Mouse (Mus musculus) hematopoietic multipotent progenitor cell, adult 10-12 weeks (in vitro differentiated cells): ENCODE data around the gene Def8. TPM values are rescaled to one million over a fixed set of nuclear protein-coding genes. Genes with fewer than 3 reads are reported as not detected.

Experiments used
- polyA plus RNA-seq: library from polyadenylated mRNA; stranded (reverse); fragments of >175 nt; gene quantifications from 2 replicates; pipeline ENCODE4 v1.2.3, GENCODE M21; 2012; ENCODE audit warnings: low replicate concordance

Gene Def8
- 1.7 and 8.4 TPM in 2 replicates for polyA plus RNA-seq

GRCm38 (mm10) chr8:123423441-123423840 lies at the start of gene Def8:
Gene Def8, plus strand, starts transcription at chr8:123423527.

GRCm38 (mm10) chr8:123406786-123407185 lies 16.5 kb upstream of the Def8 start, which contains the start of gene Mc1r:
Gene Mc1r, plus strand, starts transcription at chr8:123407107.

GRCm38 (mm10) chr8:123411246-123411645 lies 12.1 kb upstream of the Def8 start, which contains the start of gene Tubb3:
Gene Tubb3, plus strand, starts transcription at chr8:123411424.

GRCm38 (mm10) chr8:123477737-123478258 lies 54.5 kb downstream of the Def8 start, which contains the start of gene Afg3l1:
Gene Afg3l1, plus strand, starts transcription at chr8:123477903.

Other genes with a start within 250 kb of the Def8 start
- not detected in 2 replicates for gene Dpep1, start 237.3 kb upstream of the Def8 start, polyA plus RNA-seq
- gene Chmp1a, start 210.8 kb upstream of the Def8 start, polyA plus RNA-seq, result 23.5 and 38.8 TPM in 2 replicates
- 0.11 TPM in 1 of 2 replicates, not detected in the other for gene Spata33, start 210.7 kb upstream of the Def8 start, polyA plus RNA-seq
- 66.1 and 110 TPM in 2 replicates for gene Cdk10, start 198.7 kb upstream of the Def8 start, polyA plus RNA-seq
- 11.9 and 12.8 TPM in 2 replicates for gene Spata2l, start 187.3 kb upstream of the Def8 start, polyA plus RNA-seq
- gene Zfp276, start 169.3 kb upstream of the Def8 start, polyA plus RNA-seq, result 19.5 and 32.7 TPM in 2 replicates
- gene Vps9d1, start 169.2 kb upstream of the Def8 start, polyA plus RNA-seq, result 136 and 348 TPM in 2 replicates
- gene Fanca, start 105.0 kb upstream of the Def8 start, polyA plus RNA-seq, result 7.0 and 16.7 TPM in 2 replicates
- gene Spire2, start 90.8 kb upstream of the Def8 start, polyA plus RNA-seq, result 0.24 and 0.85 TPM in 2 replicates
- gene Tcf25, start 49.8 kb upstream of the Def8 start, polyA plus RNA-seq, result 117 and 146 TPM in 2 replicates
- not detected in 2 replicates for gene Mc1r, start 16.4 kb upstream of the Def8 start, polyA plus RNA-seq
- gene Tubb3, start 12.1 kb upstream of the Def8 start, polyA plus RNA-seq, result 0.62 TPM in 2 replicates
- 11.7 and 12.1 TPM in 2 replicates for gene Afg3l1, start 54.4 kb downstream of the Def8 start, polyA plus RNA-seq
- not detected in 2 replicates for gene Dbndd1, start 91.9 kb downstream of the Def8 start, polyA plus RNA-seq
- 4.7 and 9.7 TPM in 2 replicates for gene Gas8, start 95.3 kb downstream of the Def8 start, polyA plus RNA-seq
- gene Rhou, start 230.4 kb downstream of the Def8 start, polyA plus RNA-seq, result 0.29 and 1.1 TPM in 2 replicates